Mouse (Mus musculus): ENCODE data around the gene Syne1. TPM values are rescaled to one million over a fixed set of nuclear protein-coding genes. Genes with fewer than 3 reads are reported as not detected.

Syne1 gene
- polyA plus RNA-seq, 1 experiment from 2014 or later: 7.9 TPM

DNA sequence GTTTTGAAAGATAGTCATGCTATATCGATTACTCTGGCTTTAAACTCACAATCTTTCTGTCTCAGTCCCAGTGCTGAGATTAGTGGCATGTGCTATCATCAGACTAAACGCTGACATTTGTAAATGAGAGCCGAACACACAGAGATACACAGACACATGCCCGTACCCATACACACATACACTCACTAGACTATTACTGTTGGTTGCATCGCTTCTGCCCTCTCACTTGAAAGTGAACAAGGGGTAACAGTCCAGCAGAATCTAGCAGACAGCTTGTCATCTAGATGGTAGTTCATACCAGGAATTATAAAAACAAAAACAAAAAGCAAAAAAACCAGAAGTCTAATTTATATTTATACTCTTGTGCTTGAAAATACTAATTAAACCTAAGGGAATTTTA lies 355.0 kb downstream of the Syne1 start:
- TF ChIP-seq CTCF (IDR thresholded peaks at IDR 0.05; ENCODE audit: low read depth): no peak
- Histone ChIP-seq H3K4me1 (ENCODE audit: insufficient read depth) (no peaks in the 10 kb centered on the region), H3K27me3 (ENCODE audit: insufficient read depth, low read length) (no peaks in the 10 kb centered on the region), H3K9me3 (ENCODE audit: low read depth, low read length) (no peaks in the 10 kb centered on the region), H3K4me3 (ENCODE audit: low read depth, low read length) (no peak overlapping the region), H3K9ac (no peak overlapping the region), H3K27ac (ENCODE audit: low read depth) (no peak overlapping the region), H3K36me3 (ENCODE audit: insufficient read depth) (0 out of 2 replicates have a peak, but pooled peaks cover under 1% of the 10 kb centered on the region), H3K4me2 (no peak overlapping the region)
- no peak for DNase-seq
- no peak for ATAC-seq (ENCODE audit: insufficient read depth)
- WGBS: 93% methylated on average over 5 of the region's 5 CpGs

DNA sequence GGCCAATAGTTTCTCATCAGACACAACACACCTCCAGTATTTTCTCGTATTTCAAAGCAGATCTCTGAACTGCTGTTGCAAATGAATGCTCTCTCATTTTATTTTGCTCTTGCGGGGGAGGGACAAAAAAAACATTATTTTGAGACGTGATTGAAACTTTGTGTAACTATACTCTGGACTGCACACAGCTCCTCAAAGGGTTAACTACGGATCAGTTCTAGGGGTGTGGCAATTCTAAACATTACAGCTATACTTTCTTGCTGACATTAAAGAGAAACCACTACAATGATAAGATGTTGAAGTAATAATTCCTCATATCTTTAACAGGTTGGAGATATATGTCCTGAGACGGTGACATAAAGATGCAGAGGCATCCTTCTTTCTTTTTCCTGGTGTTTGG lies 356.0 kb downstream of the Syne1 start:
- DNase-seq (no peak), ATAC-seq (ENCODE audit: insufficient read depth) (no peak)
- Histone ChIP-seq H3K36me3 (ENCODE audit: insufficient read depth) (no peaks in the 10 kb centered on the region), H3K9ac (no peak overlapping the region), H3K27me3 (ENCODE audit: insufficient read depth, low read length) (no peaks in the 10 kb centered on the region), H3K4me3 (ENCODE audit: low read depth, low read length) (no peak overlapping the region), H3K4me1 (ENCODE audit: insufficient read depth) (no peaks in the 10 kb centered on the region), H3K4me2 (peak overlapping the region; percentile 66; the same call in 1 of the 2 replicates), H3K9me3 (ENCODE audit: low read depth, low read length) (no peaks in the 10 kb centered on the region), H3K27ac (ENCODE audit: low read depth) (no peak overlapping the region)
- TF ChIP-seq CTCF (IDR thresholded peaks at IDR 0.05; ENCODE audit: low read depth): no peak
- 53% methylated on average over 5 of the region's 5 CpGs for WGBS

DNA sequence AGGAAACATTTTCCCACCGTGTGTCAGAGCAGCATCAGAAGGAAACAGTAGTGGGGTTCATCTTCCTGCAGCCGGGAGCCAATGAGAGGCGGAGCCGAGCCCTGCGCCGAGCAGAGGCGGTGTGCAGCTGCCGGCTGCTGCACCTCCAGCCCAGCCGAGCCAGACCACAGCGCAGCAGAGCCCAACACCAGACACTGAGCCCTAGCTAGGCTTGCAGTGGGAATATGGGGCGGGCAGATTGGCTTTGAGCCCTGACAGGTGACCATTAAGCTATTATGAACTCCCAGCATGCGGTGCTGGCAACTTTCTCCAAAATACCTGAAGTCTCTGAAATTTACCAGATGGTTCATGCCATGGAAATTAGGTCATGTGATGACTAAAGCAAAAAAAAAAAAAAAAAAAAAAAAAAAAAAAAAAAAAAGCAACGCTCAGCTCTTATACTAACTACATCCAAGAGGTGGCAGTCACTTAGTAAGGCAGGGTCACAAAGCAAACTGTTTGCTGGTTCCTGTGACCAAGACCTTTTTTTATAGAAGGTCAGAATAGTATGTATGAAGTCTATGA lies 356.5 kb downstream of the Syne1 start:
- peak; percentile 99 for ATAC-seq (ENCODE audit: insufficient read depth)
- peak overlapping the region; percentile 45; the same call in 1 of the 2 replicates for H3K27ac ChIP-seq (ENCODE audit: low read depth)

DNA sequence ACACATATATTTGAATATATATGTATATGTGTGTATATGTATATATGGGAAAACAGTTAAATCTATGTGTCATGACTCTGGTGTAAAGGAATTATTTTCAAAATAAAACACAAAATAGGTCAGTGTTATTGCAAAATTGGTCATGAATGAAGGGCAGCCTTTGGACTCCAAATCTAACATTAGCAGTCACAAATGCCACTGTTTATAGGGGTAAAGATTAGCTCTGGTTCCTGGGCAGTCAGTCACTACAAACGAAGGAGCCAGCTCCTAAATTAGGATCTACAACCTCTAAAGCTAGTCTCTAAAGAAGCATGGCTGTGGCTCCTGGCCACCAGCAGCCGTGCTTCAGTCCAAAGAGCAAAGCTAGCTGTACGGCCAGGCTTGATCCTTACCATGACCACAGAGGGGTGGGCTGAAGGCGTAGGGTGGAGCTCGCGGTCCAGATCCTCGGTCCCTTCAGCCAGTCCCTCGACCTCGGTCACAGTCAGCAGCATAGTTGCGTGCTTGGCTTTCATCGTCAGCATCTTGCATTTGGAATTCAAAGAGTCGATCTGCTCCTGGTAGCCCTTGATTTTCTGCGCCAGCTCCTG lies 357.1 kb downstream of the Syne1 start:
- Histone ChIP-seq H3K27me3 (ENCODE audit: insufficient read depth, low read length) (no peaks in the 10 kb centered on the region), H3K9ac (peak overlapping the region; percentile 37), H3K4me1 (ENCODE audit: insufficient read depth) (no peaks in the 10 kb centered on the region), H3K4me3 (ENCODE audit: low read depth, low read length) (peak overlapping the region; percentile 39), H3K9me3 (ENCODE audit: low read depth, low read length) (no peaks in the 10 kb centered on the region), H3K36me3 (ENCODE audit: insufficient read depth) (0 out of 2 replicates have a peak, but pooled peaks cover 5% of the 10 kb centered on the region), H3K4me2 (peak overlapping the region; percentile 66), H3K27ac (ENCODE audit: low read depth) (peak overlapping the region; percentile 45; the same call in 1 of the 2 replicates)
- DNase-seq (no peak), ATAC-seq (ENCODE audit: insufficient read depth) (peak; percentile 82)
- no peak for TF ChIP-seq CTCF (IDR thresholded peaks at IDR 0.05; ENCODE audit: low read depth)
- 3% methylated on average over 13 of the region's 13 CpGs for WGBS

More for the DNA sequence above, 356.5 kb downstream of the Syne1 start:
- Histone ChIP-seq H3K9ac (peak overlapping the region; percentile 37), H3K4me1 (ENCODE audit: insufficient read depth) (no peaks in the 10 kb centered on the region), H3K4me3 (ENCODE audit: low read depth, low read length) (peak overlapping the region; percentile 39), H3K4me2 (peak overlapping the region; percentile 66), H3K36me3 (ENCODE audit: insufficient read depth) (no peaks in the 10 kb centered on the region), H3K27me3 (ENCODE audit: insufficient read depth, low read length) (no peaks in the 10 kb centered on the region), H3K9me3 (ENCODE audit: low read depth, low read length) (no peaks in the 10 kb centered on the region)
- DNase-seq: peak; percentile 78
- TF ChIP-seq CTCF (IDR thresholded peaks at IDR 0.05; ENCODE audit: low read depth): peak; percentile 6; the same call in 1 of the 2 replicates
- 0% methylated on average over 13 of the region's 13 CpGs for WGBS

DNA sequence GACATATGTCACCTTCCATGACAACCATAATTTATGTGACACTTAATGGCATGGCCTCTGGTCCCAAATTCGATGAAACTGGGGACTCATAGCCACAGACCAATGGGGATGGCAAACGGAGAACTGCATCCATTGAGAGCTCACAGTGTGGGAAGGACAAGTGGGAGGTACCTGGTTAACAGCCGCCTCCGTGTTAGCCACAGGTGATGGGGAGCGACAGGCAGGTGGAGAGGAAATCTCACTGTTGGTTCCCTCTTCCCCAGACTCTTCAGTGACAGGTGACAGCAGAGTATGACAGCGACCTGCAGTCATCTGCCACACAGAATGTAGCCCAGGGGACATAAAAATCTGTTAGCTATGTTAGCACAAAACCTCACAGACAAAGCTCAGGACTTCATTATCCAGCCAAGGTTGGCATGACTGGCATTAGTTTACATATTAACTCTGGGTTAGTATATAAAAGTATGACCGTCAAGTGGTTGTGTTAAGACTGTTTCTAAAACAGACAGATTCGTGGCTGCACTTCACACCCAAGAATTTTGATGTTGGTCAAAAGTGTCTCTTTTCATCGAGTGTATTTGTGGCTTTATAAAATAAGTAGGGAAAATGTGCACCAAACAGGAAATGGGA lies 358.3 kb downstream of the Syne1 start:
- no peak for ATAC-seq (ENCODE audit: insufficient read depth)
- Histone ChIP-seq H3K36me3 (ENCODE audit: insufficient read depth) (0 out of 2 replicates have a peak, but pooled peaks cover 5% of the 10 kb centered on the region), H3K27ac (ENCODE audit: low read depth) (no peak overlapping the region), H3K4me3 (ENCODE audit: low read depth, low read length) (no peak overlapping the region), H3K9ac (no peak overlapping the region), H3K9me3 (ENCODE audit: low read depth, low read length) (no peaks in the 10 kb centered on the region), H3K4me1 (ENCODE audit: insufficient read depth) (no peaks in the 10 kb centered on the region), H3K27me3 (ENCODE audit: insufficient read depth, low read length) (no peaks in the 10 kb centered on the region), H3K4me2 (no peak overlapping the region)
- no peak for TF ChIP-seq CTCF (IDR thresholded peaks at IDR 0.05; ENCODE audit: low read depth)
- DNase-seq: no peak
- WGBS: 77% methylated on average over 9 of the region's 9 CpGs

DNA sequence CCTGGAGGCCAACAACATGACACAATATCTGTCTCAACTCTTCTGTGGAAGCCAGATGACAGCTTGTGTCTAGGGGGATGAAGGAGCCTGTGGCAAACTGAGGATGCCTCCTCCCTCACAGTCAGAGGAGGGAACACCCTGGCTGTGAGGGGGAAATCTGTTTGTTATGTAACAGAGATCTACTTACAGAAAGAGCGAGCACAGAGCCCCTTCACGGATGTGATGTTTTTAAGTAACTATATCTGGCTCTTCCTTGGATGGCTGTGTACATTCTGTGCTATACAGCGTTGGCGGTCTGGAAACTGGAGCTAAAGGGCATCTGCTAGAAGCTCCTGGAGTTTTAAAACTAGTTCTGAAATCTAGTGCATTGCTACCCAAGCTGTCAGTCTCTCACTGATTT lies 360.5 kb downstream of the Syne1 start:
- Histone ChIP-seq H3K4me1 (ENCODE audit: insufficient read depth) (no peaks in the 10 kb centered on the region), H3K27ac (ENCODE audit: low read depth) (no peak overlapping the region), H3K36me3 (ENCODE audit: insufficient read depth) (0 out of 2 replicates have a peak, but pooled peaks cover 5% of the 10 kb centered on the region), H3K9ac (no peak overlapping the region), H3K4me2 (no peak overlapping the region), H3K4me3 (ENCODE audit: low read depth, low read length) (no peak overlapping the region), H3K27me3 (ENCODE audit: insufficient read depth, low read length) (no peaks in the 10 kb centered on the region), H3K9me3 (ENCODE audit: low read depth, low read length) (no peaks in the 10 kb centered on the region)
- 73% methylated on average over 4 of the region's 4 CpGs for WGBS
- ATAC-seq (ENCODE audit: insufficient read depth): no peak
- DNase-seq: no peak
- no peak for TF ChIP-seq CTCF (IDR thresholded peaks at IDR 0.05; ENCODE audit: low read depth)

DNA sequence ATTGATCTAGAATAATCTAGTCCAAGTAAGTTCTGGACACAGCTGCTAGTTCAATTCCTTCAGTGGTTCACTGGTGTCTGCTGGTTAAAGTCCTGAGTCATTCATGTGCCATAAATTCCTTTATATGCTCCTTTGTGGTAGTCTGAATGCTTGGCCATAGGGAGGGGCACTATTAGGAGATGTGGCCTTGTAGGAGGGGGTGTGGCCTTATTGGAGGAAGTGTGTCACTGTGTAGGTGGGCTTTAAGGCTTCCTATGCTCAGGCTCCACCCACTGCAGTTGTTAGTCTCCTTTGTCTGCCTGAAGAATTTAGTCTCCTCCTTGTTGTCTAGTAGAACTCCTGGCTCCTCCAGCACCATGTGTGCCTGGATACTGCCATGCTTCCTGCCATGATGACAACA lies 362.4 kb downstream of the Syne1 start:
- Histone ChIP-seq H3K36me3 (ENCODE audit: insufficient read depth) (0 out of 2 replicates have a peak, but pooled peaks cover 8% of the 10 kb centered on the region), H3K4me2 (no peak overlapping the region), H3K27me3 (ENCODE audit: insufficient read depth, low read length) (no peaks in the 10 kb centered on the region), H3K4me3 (ENCODE audit: low read depth, low read length) (no peak overlapping the region), H3K9ac (no peak overlapping the region), H3K9me3 (ENCODE audit: low read depth, low read length) (no peaks in the 10 kb centered on the region), H3K4me1 (ENCODE audit: insufficient read depth) (no peaks in the 10 kb centered on the region), H3K27ac (ENCODE audit: low read depth) (no peak overlapping the region)
- DNase-seq: no peak
- TF ChIP-seq CTCF (IDR thresholded peaks at IDR 0.05; ENCODE audit: low read depth): no peak
- no peak for ATAC-seq (ENCODE audit: insufficient read depth)

All from lung, embryonic 14.5 days (tissue).